Mouse (Mus musculus) ES-E14 (cell line): ENCODE measurements around the gene Rims4.

Experiments
- CHD2 ChIP-seq: IDR thresholded peaks from 2 replicates; pipeline ENCODE4 v1.6.1; 2014; ENCODE audit warnings: mild to moderate bottlenecking, low read depth, low read length, inconsistent platforms
- HCFC1 ChIP-seq: IDR thresholded peaks from 2 replicates; pipeline ENCODE4 v1.6.1; 2012; ENCODE audit warnings: low read length, inconsistent platforms, borderline replicate concordance; ENCODE audit not compliant: insufficient read depth
- MAFK ChIP-seq: IDR thresholded peaks from 2 replicates; pipeline ENCODE4 v1.6.1; 2014; ENCODE audit warnings: mild to moderate bottlenecking, low read depth, low read length, inconsistent platforms; ENCODE audit not compliant: insufficient read depth
- ZC3H11A ChIP-seq: IDR thresholded peaks from 2 replicates; pipeline ENCODE4 v1.6.1; 2012; ENCODE audit warnings: low read depth, mild to moderate bottlenecking, inconsistent platforms, low read length, borderline replicate concordance
- ZNF384 ChIP-seq: IDR thresholded peaks from 2 replicates; pipeline ENCODE4 v1.6.1; 2012; ENCODE audit warnings: low read depth, low read length, inconsistent platforms

GRCm38 (mm10) chr2:163820607-163821006 lies 97.9 kb downstream of the Rims4 start, which contains the start of gene Ccn5:
- TF ChIP-seq MAFK = no peak
- no peak for TF ChIP-seq CHD2
- no peak for TF ChIP-seq HCFC1
- TF ChIP-seq ZNF384 = no peak
- no peak for TF ChIP-seq ZC3H11A
